Mouse (Mus musculus): ENCODE measurements around the gene Scfd1. TPM values are rescaled to one million over a fixed set of nuclear protein-coding genes. Genes with fewer than 3 reads are reported as not detected.

Gene Scfd1
- polyA plus RNA-seq, 1 experiment from 2014 or later: 69.4 TPM

DNA sequence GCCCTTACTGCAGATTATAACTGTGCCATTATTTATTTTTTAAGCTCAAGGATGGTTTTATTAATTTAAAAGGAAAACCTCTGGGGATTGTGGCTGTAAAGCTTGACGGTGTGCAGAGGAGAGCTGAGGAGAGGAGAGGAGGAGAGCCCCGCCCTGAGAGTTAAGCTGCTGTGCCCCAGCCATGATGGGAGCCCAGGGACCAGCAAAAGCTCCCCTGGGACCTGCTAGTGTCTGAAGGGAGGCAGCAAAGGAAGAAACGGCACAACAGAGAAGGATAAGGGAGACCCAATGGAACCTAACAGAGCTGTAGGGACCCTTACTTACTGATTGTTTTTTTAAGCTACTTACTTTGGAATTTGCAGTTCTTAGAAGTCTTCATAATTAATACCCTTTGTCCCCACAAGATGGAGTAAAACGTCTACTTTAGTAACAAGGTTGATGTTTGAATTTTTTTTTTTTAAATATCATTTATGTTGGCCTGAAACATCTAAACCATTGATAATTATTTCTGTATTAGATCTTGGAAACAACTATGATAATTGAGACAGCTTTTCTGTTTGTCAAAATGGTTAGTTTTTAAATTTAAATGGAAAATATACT, 26.8 kb downstream of the Scfd1 start:
- H3K4me2 ChIP-seq: no peak overlapping the region
- peaks cover 27% of the 10 kb centered on the region for H3K36me3 ChIP-seq
- H3K4me1 ChIP-seq (replicated peaks): no peaks in the 10 kb centered on the region
- H3K4me3 ChIP-seq: no peak overlapping the region
- no peak for ATAC-seq (ENCODE audit: low FRiP score, low read depth)
- no peaks in the 10 kb centered on the region for H3K27me3 ChIP-seq
- H3K9ac ChIP-seq: no peak overlapping the region
- no peaks in the 10 kb centered on the region for H3K9me3 ChIP-seq
- 66% methylated on average over 4 of the region's 4 CpGs for WGBS
- H3K27ac ChIP-seq (replicated peaks): no peak overlapping the region

DNA sequence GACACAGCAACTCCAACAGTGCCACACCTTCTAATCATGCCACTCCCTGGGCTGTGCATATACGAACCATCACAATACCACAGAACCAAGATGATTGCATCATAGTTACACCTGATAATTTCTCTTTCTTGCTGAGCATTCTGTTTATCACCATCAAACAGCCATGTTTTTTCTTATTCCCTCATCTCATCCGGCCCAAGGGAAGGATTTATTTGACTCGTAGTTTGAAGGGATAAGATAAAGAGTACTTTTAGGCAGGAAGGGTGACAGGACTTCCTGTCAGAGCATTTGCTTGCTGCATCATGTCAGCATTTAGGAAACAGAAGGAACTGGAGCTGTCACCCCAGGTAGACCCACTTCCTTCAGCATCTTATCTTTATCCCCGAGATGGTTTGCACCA, 34.1 kb downstream of the Scfd1 start:
- Histone ChIP-seq H3K4me3 (no peak overlapping the region), H3K4me2 (no peak overlapping the region), H3K27ac (replicated peaks) (no peak overlapping the region), H3K9ac (no peak overlapping the region), H3K4me1 (replicated peaks) (no peaks in the 10 kb centered on the region), H3K27me3 (no peaks in the 10 kb centered on the region), H3K36me3 (peaks cover 32% of the 10 kb centered on the region), H3K9me3 (no peaks in the 10 kb centered on the region)
- 93% methylated on average over 4 of the region's 4 CpGs for WGBS
- ATAC-seq (ENCODE audit: low FRiP score, low read depth): no peak

DNA sequence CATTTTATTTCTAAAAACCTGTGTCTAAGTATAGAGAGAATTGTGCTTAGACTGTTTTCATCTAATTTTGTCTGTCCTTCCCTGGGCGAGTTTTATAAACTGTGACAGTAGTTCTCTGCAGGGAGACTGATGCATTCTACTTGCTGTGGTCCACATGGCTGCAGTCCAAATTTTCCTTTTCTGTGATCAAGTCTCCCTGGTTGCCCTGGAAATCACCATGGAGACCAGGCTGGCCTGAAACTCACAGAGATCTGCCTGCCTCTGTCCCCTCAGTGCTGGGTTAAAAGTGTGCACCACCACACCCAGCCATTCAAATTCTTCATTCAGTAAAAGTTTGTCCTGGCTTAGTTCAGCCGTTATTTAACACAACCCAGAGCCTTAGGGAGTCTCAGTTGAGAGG, 60.2 kb downstream of the Scfd1 start:
- no peak overlapping the region for H3K4me3 ChIP-seq
- 68% methylated on average over 2 of the region's 2 CpGs for WGBS
- no peak overlapping the region for H3K9ac ChIP-seq
- ATAC-seq (ENCODE audit: low FRiP score, low read depth): no peak
- no peak overlapping the region for H3K4me2 ChIP-seq
- no peaks in the 10 kb centered on the region for H3K9me3 ChIP-seq
- no peaks in the 10 kb centered on the region for H3K4me1 ChIP-seq (replicated peaks)
- H3K27ac ChIP-seq (replicated peaks): no peak overlapping the region
- no peaks in the 10 kb centered on the region for H3K27me3 ChIP-seq
- peaks cover 41% of the 10 kb centered on the region for H3K36me3 ChIP-seq

DNA sequence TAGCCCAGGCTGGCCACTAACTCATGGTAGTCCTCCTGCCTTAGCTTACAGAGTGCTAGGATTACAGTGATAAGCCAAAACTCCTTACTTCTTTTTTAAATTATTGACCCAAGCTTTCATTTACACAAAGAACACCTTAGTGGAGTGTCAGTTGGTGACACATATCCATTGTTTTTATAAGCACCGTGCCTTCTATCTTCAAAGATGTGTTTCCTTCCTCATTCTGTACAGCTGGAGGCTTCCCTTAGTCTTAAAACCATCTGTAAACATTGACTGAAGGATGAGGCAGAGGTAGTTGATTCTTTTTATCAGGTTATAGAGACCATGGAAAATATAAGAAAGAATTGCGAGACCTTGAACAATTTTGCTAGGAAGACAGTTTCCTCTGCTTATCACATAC, 61.0 kb downstream of the Scfd1 start:
- ATAC-seq (ENCODE audit: low FRiP score, low read depth): no peak

DNA sequence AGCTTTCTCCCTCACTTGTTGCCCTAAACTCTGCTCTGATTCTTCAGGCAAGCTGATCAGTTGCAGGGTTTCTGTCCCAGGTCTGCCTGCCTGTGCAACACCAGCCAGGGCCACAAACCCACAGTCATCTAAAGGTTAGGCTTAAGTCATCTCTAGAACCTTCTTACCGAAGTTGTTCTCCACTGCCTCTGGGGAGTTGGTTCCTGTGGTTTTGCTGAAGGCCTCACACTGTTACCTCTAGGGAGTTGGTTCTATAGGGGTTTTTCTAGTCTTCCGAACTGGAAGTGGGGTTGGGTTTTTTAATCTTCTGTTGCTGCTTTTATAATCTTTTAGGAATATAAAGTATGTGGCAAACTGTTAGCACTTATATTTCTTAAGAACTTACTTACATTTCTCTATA, 72.0 kb downstream of the Scfd1 start:
- Histone ChIP-seq H3K36me3 (peaks cover 56% of the 10 kb centered on the region), H3K9me3 (no peaks in the 10 kb centered on the region), H3K27ac (replicated peaks) (no peak overlapping the region), H3K4me1 (replicated peaks) (no peaks in the 10 kb centered on the region), H3K4me2 (no peak overlapping the region), H3K9ac (no peak overlapping the region), H3K27me3 (no peaks in the 10 kb centered on the region), H3K4me3 (no peak overlapping the region)
- WGBS: 91% methylated on average over 2 of the region's 2 CpGs
- no peak for ATAC-seq (ENCODE audit: low FRiP score, low read depth)

More for the DNA sequence above, 61.0 kb downstream of the Scfd1 start:
- 97% methylated on average over 2 of the region's 2 CpGs for WGBS
- H3K4me3 ChIP-seq: no peak overlapping the region
- H3K27ac ChIP-seq (replicated peaks): no peak overlapping the region
- no peaks in the 10 kb centered on the region for H3K4me1 ChIP-seq (replicated peaks)
- H3K9ac ChIP-seq: no peak overlapping the region
- no peaks in the 10 kb centered on the region for H3K9me3 ChIP-seq
- H3K27me3 ChIP-seq: no peaks in the 10 kb centered on the region
- H3K36me3 ChIP-seq: peaks cover 37% of the 10 kb centered on the region
- H3K4me2 ChIP-seq: no peak overlapping the region

DNA sequence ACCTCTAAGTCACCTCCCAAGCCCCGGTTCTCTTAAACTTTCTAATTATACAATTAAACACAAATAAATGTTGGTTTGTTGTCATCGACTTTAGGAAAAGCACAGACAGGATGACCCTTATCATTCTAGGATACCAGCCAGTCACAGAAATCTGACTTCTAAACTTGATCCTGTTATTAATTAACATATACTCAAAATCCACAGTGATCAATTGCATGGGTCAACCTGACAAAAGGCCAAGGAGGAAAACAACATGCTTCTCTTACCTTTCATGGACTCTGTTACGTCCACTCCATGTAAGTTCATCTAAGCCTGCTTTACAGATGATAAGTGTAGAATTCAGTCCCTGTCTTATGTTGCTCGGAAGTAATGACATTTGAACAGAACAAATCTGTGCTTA, 93.6 kb downstream of the Scfd1 start:
- Histone ChIP-seq H3K4me1 (replicated peaks) (no peaks in the 10 kb centered on the region), H3K9ac (no peak overlapping the region), H3K9me3 (no peaks in the 10 kb centered on the region), H3K36me3 (no peaks in the 10 kb centered on the region), H3K4me3 (no peak overlapping the region), H3K27ac (replicated peaks) (no peak overlapping the region), H3K27me3 (no peaks in the 10 kb centered on the region), H3K4me2 (no peak overlapping the region)
- no peak for ATAC-seq (ENCODE audit: low FRiP score, low read depth)
- WGBS: 95% methylated on average over 4 of the region's 4 CpGs

DNA sequence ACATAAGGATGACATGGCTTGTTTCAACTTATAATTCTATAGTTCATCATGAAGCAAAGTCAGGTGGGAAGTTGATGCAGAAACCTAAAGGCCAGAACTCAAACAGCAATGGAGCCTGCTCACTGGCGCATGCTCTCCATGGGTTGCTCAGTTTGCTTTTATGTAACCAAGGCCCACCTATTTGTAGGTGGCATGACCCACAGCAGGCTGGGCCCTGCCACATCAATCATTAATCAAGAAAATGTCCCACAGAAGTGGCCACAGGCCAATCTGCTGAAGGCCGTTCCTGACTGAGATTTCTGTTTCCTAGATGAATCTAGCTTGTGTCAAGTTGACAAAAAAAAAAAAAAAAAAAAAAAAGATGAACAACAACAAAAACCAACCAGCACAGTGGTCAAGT, 103.9 kb downstream of the Scfd1 start:
- no peaks in the 10 kb centered on the region for H3K36me3 ChIP-seq
- no peak for ATAC-seq (ENCODE audit: low FRiP score, low read depth)
- H3K9ac ChIP-seq: no peak overlapping the region
- H3K27me3 ChIP-seq: no peaks in the 10 kb centered on the region
- H3K4me3 ChIP-seq: no peak overlapping the region
- no peak overlapping the region for H3K4me2 ChIP-seq
- WGBS: 80% methylated on average over 2 of the region's 2 CpGs
- no peaks in the 10 kb centered on the region for H3K9me3 ChIP-seq
- no peaks in the 10 kb centered on the region for H3K4me1 ChIP-seq (replicated peaks)
- no peak overlapping the region for H3K27ac ChIP-seq (replicated peaks)

DNA sequence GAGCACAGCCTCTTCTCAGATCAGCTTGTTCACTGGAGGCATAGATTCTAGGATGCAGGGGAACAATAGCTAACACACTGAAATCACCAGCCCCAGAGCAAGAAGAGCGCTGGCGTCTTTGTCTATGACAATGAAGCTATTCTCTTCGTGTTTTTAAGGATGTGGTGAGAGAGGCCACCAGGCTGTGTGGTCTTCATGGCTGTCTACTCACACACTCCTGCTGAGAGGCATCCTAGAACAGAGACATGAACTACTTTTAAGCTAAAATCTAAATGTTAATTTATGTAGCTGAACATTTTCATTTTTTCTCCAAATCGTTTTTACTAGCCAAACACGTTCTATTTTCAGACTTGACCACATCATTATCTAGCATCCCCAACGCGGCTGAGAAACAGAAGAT, 114.7 kb downstream of the Scfd1 start:
- H3K27ac ChIP-seq (replicated peaks): no peak overlapping the region
- no peaks in the 10 kb centered on the region for H3K9me3 ChIP-seq
- H3K9ac ChIP-seq: no peak overlapping the region
- no peak overlapping the region for H3K4me3 ChIP-seq
- H3K4me2 ChIP-seq: no peak overlapping the region
- ATAC-seq (ENCODE audit: low FRiP score, low read depth): no peak
- no peaks in the 10 kb centered on the region for H3K36me3 ChIP-seq
- H3K27me3 ChIP-seq: no peaks in the 10 kb centered on the region
- WGBS: 63% methylated on average over 7 of the region's 7 CpGs
- no peaks in the 10 kb centered on the region for H3K4me1 ChIP-seq (replicated peaks)

DNA sequence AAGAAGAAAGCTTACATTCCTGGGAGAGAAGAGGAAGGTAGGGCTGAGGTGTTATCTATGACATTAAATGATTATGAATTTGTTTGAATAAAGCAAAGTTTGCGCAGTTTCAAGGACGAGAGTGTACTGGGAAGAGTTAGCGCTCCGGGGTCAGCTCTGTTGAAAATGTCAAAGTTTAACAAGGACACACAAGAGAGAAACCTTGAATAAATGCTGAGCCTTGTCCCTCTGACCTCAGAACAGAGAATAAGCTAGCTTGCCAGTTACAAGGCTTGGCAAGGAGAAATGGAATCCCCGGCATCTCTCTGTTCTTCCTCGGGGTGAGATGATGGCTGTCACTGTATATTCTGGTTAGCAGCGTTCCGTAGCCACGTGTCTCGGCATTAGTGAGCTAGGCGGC, 116.2 kb downstream of the Scfd1 start:
- no peak overlapping the region for H3K4me2 ChIP-seq
- H3K9ac ChIP-seq: no peak overlapping the region
- H3K36me3 ChIP-seq: no peaks in the 10 kb centered on the region
- no peak overlapping the region for H3K27ac ChIP-seq (replicated peaks)
- WGBS: 90% methylated on average over 11 of the region's 11 CpGs
- no peaks in the 10 kb centered on the region for H3K27me3 ChIP-seq
- H3K4me1 ChIP-seq (replicated peaks): no peaks in the 10 kb centered on the region
- H3K9me3 ChIP-seq: no peaks in the 10 kb centered on the region
- H3K4me3 ChIP-seq: no peak overlapping the region
- no peak for ATAC-seq (ENCODE audit: low FRiP score, low read depth)

DNA sequence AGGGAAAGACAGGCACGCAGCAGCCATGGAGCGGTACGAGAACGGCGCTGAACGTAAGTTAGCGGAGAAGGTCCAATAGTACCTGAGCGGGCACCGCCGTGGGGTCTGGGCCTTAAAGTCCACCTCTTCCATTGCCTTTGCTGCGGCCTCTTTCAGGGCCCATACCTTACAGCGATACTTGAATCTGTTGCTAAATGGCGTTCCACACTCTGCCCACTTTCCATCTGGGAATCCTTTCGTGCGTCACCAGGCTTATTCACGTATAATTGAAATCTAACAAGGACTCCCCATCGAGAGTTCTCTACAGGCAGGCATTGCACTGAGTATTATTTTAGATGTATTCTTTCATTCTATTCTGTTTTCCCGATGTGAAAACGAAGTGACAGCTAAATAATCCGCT, 117.3 kb downstream of the Scfd1 start:
- Histone ChIP-seq H3K9ac (no peak overlapping the region), H3K4me2 (no peak overlapping the region), H3K4me3 (no peak overlapping the region), H3K27me3 (no peaks in the 10 kb centered on the region), H3K9me3 (no peaks in the 10 kb centered on the region), H3K27ac (replicated peaks) (no peak overlapping the region), H3K36me3 (no peaks in the 10 kb centered on the region), H3K4me1 (replicated peaks) (no peaks in the 10 kb centered on the region)
- WGBS: 89% methylated on average over 20 of the region's 20 CpGs
- ATAC-seq (ENCODE audit: low FRiP score, low read depth): no peak

Other genes starting within 250 kb of the Scfd1 start
- 13.2 and 16.3 TPM in 2 replicates for gene G2e3, start 29.4 kb upstream of the Scfd1 start, polyA plus RNA-seq (2015; fragmentation: Nextera tagmentation; extraction: Ambion mirVana)
- gene Coch, start 215.8 kb downstream of the Scfd1 start, polyA plus RNA-seq (2015; fragmentation: Nextera tagmentation; extraction: Ambion mirVana): 22.2 and 25.0 TPM in 2 replicates

All from hindbrain, embryonic 15.5 days (tissue).